Mouse (Mus musculus) regulatory T cell (primary cell): ENCODE data around the gene Cmtm8.

Experiments used
- in situ Hi-C: fragments of 300-600 bp; cut with MboI, MseI; formaldehyde crosslinking; loops from one replicate; pipeline ENCODE4 v1.15.1; 2025; ENCODE audit warnings: high pct_unique_total_duplicates

Cmtm8 gene

DNA sequence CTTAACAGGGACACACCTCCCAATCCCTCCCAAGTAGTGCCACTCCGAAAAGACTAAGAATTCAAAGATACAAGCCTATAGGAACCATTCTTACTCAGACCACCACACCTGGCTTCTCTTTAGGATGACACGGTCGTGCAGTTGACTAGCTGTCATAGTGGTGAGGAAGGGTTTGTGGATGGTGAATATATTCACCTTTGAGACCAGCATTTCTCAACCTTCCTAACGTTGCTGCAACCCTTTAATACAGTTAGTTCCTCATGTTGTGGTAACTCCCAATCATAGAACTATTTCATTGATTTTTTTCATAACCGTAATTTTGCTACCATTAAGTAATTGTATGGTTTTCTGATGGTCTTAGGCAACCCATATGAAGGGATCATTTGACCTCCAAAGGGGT, 56.8 kb downstream of the Cmtm8 start:
- in situ Hi-C loops = no loop called here

DNA sequence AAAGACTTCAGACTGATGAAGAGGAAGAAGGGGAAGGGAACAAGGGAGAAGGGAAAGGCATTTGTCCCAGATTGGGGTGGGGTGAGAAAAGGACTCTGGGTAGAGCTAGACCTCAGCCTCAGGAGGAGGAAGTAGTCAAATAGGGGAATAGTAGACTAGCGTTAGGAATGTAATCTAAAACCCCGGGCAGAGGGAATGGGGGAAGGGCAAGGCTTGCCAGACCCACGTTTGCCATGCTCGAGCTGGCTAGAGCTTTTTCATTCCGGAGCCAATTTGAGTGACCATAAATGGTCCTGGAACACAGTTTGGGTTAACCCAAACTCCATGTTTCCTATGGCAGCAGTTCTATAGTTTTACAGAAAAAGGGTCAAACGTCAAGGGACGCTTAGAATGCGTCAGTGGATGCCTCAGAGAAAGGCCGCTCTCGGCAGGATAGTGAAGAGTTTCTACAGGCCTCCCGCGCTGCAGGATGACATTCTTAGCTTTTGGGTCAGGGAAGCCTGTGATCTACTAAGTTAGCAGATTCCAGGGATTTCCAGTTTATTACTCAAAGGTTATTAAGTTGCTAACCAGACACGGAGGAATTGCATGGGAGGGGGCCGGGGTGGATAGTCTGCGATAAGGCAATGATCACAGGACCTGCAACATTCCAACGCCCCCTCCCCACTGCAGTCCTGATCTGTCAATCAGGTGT, 58.4 kb downstream of the Cmtm8 start:
- in situ Hi-C loops = no loop called here

DNA sequence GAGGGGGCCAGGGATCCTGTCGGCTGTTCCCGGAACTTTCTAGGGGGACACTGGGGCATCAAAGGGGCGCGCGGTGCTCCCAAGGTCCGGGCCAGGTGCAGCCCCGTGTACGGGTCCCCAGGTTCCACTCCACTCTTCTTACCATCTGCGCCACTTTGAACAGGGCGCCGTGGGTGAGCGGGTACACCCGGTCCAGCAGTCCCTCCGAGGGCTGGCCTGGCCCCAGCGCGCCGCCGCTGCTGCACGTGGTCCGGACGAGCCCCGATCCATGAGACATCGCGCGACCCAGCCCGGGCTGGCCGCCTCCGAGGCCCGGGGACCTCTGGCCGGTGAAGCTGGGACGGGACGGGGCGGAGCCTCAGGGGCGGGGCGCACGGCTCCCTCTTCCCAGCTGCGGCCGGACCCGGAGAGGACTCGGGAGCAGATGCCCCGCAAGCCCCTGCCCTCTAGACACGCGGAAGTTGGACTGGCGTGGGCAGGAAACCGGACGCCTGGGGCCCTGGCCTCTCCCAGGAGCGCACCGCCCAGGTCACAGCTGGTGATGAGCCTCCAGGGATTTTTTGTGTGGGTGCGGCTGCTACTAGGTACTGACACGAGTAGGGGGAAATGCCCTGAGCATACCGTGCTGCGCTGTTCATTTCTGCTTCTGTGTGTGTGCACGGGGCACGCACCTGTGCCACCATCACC, 62.3 kb downstream of the Cmtm8 start, which contains the start of gene Cmtm7:
Gene Cmtm7, minus strand, starts transcription at position 331 of the 687 bp plus-strand sequence.
- in situ Hi-C loops = no loop called here

DNA sequence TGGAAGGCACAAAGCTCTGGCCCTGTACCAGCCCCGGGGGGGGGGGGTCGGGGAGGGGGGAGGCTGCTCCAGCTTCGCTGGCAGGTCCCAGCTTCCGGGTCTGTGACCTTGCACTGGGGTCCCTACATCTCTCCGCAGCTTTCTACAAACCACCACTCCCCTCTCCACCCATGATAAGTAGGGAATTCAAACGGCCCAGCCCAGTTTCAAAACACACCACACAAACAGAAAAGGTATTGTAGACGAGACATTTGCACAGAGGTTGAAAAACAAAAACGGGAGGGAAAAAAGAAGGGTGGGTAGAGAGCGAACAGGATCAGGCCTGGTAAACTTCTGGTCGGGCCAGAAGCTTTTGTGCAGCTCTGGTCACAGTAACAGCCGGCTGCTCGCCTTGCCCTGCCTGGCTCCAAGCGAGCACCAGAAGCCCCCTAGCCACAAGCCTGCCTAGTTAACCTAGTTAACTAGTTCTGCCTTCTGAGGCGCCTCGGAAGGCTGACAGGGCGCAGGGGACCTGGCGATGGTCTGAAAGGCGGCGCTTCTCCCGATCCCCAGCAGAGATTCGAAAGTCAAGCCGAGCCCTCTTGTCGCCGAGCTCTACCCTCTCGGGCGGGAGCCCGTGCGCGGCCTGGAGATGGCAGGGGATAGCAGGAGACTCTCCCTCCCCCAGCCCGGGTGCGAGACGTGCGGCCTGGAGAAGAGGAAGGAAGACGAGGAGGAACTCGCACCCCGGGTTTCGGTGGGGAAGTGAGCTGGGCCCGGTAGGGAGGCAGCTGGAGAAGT, 63.0 kb downstream of the Cmtm8 start:
- in situ Hi-C loops = no loop called here

DNA sequence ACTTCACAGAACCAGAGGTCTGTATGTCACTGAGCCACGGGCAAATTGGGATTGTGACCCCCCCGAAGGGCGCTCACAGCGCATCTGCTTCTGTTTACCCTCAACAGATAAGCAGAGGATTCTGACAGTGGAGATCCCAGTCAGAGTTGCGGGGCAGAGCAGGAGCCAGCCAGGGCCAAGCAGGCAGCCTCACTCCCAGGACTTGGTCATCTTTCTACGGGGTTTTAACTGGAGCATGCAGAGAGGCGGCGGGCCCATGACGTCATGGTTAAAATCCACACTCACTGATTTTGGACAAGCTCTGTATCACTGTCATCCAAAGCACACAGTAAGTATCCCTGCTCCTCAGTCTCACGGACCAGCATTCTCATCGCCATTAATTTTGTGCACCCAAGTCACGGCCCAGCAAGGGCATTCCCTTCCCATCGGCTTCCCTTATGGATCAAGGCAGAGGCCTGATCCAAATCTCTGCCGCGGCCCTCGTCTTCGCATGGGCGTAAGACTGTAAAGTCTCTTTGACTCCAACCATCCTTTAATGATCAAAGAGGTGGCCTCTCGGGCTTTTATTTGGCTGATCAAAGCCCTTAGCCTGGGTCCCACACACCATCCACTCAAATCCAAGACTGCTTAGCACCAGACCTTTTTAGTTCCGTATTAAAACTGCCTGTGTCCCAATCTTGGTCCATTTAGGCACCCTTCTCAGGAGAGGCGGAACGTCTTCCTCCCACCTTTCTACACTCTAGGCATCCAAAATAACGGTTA, 63.8 kb downstream of the Cmtm8 start:
- in situ Hi-C loops = no loop called here

DNA sequence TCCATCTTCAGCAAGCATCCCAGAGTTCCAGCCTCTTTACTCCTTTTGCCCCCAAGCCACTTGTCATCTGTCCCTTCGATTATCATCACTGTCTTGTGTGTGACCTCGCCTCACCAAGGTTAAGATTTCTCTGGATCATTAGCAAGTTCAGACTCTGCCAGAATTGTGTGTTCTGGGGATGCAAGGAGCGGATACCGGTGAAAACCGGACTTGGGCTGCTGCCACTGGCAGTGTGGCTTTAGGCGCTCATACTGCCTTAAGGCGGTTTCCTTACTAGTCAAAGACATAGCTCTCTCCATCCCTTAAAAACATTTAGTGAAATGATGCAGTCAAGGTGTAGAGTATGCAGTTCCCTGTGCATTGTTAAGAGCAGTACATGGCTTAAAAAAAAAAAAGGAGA, 65.1 kb downstream of the Cmtm8 start:
- in situ Hi-C loops = no loop called here

DNA sequence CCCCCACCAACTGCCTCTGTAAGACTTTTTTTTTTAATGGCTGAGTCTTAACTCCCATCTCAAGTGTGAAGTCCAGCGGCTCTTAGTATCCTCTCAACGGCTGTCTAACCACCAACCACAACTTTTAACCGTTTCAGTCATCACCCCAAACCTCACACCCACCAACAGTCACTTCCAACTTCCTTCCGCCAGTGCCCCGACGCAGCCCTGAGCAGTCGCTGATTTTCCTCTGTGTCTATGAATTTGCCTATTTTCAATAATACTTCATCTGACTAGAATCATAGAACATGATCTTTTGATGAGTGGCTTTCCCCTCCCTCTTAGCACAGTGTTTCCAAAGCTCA, 65.9 kb downstream of the Cmtm8 start:
- in situ Hi-C loops = no loop called here

DNA sequence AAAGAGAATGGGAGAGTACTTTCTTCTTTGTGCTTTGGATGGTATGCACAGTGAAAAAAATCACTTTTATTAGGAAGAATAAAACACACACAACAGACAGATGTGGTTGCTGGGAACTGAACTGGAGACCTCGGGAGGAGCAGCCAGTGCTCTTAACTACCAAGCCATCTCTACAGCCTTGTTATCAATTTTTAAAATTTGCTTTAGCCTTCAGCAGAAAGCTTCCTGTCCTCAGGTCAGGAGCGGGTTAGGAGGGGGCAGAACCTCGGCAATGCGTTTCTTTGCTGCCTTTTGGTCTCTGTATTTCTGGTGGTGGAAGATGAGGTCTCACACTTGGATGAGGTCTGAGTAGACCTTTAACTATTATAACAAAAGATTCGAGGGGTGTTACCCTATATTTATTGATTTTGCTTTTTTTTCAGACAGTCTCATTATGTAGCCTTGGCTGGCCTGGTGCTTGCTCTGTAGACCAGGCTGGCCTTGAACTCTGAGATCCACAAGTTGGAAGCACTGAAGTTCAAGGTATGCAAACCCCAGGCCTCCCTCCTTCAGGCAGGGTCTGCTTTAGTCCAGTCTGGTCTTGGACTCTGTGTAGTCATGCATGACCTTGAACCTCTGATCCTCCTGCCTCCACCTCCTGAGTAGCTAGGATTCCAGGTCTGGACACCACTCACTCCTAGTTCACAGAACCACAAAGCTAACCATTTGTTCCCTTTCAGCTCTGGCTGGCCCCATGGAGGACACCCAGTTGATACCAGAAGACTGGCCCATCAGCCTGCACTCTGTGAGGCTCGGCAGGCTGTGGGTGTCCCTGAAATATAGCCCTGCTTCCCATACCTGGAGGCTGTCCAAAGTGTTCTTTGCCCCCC, 66.5 kb downstream of the Cmtm8 start:
- in situ Hi-C loops = no loop called here

DNA sequence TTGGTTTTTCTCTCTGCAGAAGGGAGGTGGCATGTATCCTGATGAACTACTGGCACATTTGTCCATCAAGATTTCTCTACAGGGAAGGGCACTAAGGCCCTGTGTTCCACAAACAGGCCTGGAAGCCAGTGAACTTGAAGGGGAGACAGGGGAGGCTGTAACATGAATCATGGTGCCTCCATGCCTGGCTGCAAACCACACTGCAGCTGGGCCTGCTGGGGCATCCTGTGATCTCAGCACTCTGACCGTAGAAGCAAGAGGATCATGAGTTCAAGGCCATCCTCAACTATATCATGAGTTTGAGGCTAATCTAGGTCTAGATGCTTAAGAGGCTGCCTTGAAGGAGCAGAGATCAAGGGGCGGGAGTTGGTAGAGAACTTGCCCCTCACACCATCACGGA, 67.6 kb downstream of the Cmtm8 start:
- in situ Hi-C loops = no loop called here

DNA sequence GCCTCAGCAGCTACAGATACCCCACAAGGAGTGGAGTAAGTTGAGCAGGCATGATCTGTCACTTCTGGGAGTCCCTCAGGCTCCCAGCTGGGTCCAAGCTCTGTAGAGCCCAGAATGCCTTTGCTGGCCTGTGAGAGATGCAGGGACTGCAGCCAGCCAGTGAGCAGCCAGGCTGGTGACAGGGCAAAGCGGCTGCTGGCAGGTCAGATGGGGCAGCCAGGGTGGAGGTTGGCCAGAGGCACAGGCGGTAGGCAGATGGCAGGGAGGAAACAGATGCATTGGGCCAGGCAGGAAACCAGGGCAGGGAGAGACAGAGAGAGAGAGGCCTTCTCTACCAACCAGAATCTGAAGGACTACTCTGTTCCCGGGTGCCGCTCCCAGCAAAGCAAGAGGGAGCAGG, 68.7 kb downstream of the Cmtm8 start:
- in situ Hi-C loops = no loop called here

DNA sequence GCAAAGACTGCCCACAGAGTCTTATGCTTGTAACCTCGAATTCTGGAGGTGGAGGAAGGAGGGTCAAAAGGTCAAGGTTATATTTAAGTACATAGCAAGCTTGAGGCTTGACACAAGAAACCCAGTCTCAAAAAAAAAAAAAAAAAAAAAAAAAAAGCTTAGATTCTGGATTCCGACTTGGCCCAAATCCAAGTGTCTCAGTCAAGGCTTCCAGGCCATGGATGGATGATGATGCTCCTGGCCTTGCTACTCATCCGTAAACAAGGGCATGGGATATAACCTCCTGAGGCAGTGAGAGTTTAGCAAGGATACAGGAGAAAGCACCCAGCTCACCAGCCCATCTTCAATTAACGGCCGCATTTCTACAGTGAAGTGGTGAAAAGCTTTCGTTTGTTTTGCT, 69.3 kb downstream of the Cmtm8 start:
- in situ Hi-C loops = loop anchor here (25.0 kb wide), 3 partner anchors 838 to 1588 kb away; no protein-coding TSS in a partner anchor

DNA sequence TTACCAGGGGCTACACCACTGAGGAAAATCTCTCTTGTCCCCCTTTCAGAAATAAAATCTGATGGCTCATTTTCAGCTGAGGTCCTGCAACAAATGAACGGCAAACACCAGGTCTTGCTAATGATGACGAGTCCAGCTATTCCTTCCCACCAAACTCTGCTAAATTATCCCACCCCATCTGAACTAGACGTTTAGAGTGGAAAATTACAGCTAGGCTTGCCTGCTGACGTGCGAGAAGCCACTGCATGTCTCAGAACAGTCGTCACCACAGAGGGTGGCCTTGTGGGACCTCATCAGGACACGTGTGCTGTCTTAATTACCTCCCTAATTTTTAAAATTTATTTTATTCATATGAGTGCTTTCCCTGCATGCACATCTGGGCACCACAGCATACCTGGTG, 72.4 kb downstream of the Cmtm8 start:
- in situ Hi-C loops = loop anchor here (25.0 kb wide), 3 partner anchors 841 to 1591 kb away; no protein-coding TSS in a partner anchor

DNA sequence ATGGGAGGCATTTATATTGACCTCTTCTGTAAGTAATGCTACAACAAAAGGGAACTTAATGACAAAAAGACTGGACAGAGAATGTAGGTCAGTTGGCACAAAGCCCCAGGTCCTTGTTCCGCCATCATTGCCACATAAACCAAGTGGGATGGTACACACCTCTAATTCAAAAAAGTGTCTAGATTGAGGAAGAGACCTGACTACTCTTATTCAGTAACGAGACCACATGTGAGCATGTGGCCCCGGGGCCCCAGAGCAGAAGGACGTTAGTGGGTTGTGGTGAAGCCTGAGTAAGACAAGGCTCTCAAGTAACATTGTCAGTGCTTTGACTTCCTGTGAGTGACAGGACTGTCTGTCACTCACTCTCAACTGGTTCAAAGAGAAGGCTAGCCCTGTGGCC, 73.7 kb downstream of the Cmtm8 start:
- in situ Hi-C loops = loop anchor here (25.0 kb wide), 3 partner anchors 842 to 1592 kb away; no protein-coding TSS in a partner anchor

DNA sequence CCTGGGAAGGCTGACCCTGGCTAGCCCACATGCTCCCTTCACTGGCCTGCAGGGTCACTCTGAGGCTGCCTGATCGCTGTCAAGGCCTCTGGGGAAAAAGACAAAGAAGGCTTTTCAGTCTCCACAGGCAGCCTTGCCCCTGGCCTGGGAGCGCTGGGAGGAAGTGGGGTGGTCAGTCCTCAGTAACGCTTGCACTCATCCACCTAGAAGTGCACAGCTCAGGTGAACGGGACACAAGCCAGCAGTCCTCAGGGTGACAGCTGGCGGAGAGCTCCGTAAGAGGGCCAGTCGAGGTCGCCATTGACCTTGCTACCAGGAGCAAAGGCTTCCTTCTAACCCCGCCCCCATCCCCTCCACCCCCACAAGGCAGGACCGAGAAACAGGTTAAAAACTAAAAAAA, 75.9 kb downstream of the Cmtm8 start:
- in situ Hi-C loops = loop anchor here (25.0 kb wide), 3 partner anchors 844 to 1594 kb away; no protein-coding TSS in a partner anchor

DNA sequence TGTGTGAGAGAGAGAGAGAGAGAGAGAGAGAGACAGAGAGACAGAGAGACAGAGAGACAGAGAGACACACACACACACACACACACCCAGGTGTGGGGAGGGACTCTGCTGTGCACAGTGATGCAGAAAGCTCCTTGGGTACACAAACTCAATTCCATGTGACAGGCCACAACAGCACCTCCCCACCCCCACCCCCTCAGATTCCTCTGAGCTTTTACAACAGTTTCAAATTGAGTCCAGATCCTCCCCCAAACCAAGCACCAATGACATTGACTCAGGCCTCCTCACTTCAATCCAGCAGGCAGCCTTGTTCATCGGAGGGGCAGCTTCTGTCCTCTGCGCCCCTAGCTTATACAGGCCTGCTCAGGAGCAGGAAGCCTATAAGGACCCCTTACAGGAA, 76.4 kb downstream of the Cmtm8 start:
- in situ Hi-C loops = loop anchor here (25.0 kb wide), 3 partner anchors 845 to 1595 kb away; no protein-coding TSS in a partner anchor

DNA sequence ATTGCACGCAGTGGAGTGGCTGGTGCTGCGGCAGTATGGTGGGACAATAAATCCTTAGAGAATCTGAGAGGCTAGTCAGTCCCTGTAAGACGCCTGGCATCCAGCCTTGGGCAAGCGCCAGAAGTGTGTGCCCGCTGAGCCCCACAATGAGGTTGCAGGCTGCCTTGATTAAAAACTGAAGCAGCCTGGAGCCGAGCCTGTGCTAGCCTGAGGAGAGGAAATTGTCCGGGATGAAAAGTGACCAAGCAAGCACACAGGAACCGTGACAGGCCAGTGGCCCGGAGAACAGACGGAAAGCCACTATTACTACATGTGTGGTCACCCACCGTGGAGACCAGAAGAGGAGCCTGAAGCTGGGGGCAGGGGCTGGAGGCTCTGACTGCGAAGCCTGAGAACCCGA, 76.9 kb downstream of the Cmtm8 start:
- in situ Hi-C loops = loop anchor here (25.0 kb wide), 3 partner anchors 845 to 1595 kb away; no protein-coding TSS in a partner anchor

DNA sequence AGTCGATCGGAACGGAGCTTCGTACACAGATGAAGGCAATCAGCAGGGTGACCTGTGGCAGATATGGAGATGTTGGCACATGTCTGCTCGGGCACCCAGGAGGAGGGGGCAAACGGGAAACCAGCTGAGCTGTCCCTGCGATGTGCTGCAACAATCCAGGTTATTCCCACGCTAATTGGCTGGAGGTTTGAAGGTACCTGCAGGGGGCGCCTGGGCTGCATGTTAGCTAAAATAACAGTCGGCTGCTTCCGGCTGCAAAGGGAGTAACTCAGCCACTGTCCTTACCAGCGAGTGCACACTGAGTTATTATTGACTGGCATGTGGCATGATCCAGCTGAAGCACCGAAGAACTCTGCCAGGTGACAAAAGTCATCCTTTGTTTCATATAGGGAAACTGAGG, 80.6 kb downstream of the Cmtm8 start:
- in situ Hi-C loops = loop anchor here (25.0 kb wide), 3 partner anchors 849 to 1599 kb away; no protein-coding TSS in a partner anchor

DNA sequence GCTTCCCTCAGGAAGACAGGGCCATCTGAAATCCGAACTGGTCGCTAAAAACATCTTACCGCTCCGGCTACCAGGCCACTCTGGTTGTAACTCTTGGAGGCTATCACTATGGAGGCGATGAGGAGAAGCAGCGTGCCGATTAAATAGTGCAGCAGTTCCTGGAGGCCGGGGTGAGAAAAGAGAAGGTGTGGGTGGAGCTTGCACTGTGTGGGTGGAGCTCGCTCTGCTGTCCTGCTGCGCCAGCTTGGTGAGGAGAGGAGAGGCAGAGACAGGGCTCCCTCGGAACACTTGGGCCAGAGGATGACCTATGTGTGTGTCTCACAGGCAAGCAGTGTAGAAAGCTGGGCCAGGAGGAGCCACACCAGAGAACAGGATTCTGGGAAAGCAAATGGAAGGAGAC, 82.1 kb downstream of the Cmtm8 start:
- in situ Hi-C loops = loop anchor here (25.0 kb wide), 3 partner anchors 850 to 1600 kb away; no protein-coding TSS in a partner anchor

DNA sequence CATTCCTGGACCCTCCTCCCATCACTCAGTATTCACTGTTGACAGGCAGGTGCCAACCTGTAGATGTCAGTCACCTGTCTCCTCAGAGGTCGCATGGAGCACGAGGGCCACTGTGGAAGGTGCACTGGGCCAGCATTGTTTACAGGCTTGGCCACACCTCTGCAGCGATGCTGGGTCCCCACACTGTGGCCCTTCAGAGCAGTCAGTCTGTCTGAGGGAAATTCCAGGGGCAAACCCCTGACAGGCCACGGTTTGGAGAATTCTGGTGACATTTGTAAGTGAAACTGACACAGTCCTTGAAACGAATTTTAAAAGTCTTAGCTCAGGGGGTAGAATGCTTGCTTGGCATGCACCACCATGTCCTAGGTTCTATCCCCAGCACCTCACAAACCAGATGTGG, 83.6 kb downstream of the Cmtm8 start:
- in situ Hi-C loops = loop anchor here (25.0 kb wide), 3 partner anchors 852 to 1602 kb away; no protein-coding TSS in a partner anchor

DNA sequence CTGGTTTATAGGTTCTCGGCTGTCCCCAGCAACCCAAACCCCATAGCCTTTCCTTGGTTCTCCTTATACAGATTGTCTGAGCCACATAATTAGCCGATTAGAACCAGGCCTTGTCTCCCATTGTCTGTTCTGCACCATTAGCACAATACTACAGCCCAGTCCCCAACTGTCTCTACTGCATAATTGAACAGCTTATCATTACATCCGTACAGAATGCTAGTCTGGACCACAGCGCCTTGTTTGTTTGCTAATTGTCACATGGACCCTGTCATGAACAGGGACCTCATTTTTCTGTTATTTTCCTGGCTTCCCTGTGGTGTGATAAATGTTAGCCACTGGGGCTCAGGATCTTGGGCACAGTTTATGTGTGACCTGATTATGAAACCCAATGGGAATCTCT, 84.1 kb downstream of the Cmtm8 start:
- in situ Hi-C loops = loop anchor here (25.0 kb wide), 3 partner anchors 852 to 1602 kb away; no protein-coding TSS in a partner anchor
